Mouse (Mus musculus) heart, postnatal 14 days (tissue): ENCODE data around the gene Nrbf2. TPM values are rescaled to one million over a fixed set of nuclear protein-coding genes. Genes with fewer than 3 reads are reported as not detected.

Experiments used
- DNase-seq, 2 experiments: peaks; one replicate each; pipeline ENCODE4 v3.0.0; 2021 to 2022
- intact Hi-C: fragments of 180-260 bp; cut with DNase I; formaldehyde crosslinking; loops from one replicate; pipeline ENCODE4 v1.15.1; 2025
- total RNA-seq, 2 experiments: library from RNA; stranded (reverse); gene quantifications; 2 replicates each; pipeline ENCODE4 v1.2.3; 2021

Gene Nrbf2
- total RNA-seq, 2 experiments from 2014 or later: 9.1 to 9.7 TPM

DNA sequence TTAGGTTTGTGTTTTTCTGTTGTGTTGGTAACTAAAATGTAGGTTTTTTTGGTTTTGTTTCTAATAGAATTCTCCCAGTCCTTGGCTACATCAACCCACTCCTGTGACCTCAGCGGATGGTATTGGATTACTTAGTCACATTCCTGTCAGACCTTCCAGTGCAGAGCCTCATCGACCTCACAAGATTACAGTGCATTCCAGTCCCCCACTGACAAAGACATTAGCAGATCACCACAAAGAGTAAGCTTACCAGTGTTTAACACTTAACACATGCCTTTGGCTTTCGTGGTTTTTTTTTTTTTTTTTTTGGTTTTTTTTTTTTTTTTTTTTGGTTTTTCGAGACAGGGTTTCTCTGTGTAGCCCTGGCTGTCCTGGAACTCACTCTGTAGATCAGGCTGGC is 61.2 kb downstream of the Nrbf2 start:
- DNase-seq: no peak
- intact Hi-C loops: no loop called here

DNA sequence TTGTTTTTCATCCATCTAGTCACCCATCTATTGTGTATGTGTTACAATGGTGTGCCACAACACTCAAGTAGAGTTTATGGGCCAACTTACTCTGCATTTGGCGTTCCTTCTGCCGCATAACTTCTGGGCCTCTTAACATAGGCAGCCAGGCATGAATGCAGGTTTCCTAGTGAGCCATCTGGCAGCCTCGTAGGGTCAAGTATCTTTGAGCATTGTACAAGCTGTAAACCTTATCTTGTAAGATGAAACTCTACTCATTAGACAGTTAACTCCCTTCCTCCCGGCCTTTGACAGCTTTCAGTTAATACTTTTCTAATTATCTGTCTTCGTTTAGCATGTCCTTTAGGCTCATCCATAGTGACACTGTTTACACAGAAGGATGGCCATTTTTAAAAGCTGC is 63.8 kb downstream of the Nrbf2 start:
- intact Hi-C loops: loop anchor here (2.0 kb wide), 1 partner anchor 312 kb away; no protein-coding TSS in a partner anchor

DNA sequence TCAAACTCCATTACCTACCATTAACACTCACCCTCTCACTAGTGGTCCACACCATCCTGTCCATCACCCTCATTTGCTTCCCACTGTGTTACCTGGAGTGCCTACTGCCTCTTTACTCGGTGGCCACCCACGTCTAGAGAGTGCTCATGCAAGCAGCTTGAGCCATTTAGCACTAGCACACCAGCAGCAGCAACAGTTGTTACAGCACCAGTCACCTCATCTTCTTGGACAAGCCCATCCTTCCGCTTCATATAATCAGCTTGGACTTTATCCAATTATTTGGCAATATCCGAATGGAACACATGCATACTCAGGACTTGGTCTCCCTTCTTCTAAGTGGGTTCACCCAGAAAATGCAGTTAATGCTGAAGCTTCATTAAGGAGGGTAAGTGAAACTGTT is 64.9 kb downstream of the Nrbf2 start:
- no peak for DNase-seq
- intact Hi-C loops: loop anchor here (2.0 kb wide), 1 partner anchor 311 kb away; no protein-coding TSS in a partner anchor

More for the DNA sequence above, 63.8 kb downstream of the Nrbf2 start:
- DNase-seq: no peak

DNA sequence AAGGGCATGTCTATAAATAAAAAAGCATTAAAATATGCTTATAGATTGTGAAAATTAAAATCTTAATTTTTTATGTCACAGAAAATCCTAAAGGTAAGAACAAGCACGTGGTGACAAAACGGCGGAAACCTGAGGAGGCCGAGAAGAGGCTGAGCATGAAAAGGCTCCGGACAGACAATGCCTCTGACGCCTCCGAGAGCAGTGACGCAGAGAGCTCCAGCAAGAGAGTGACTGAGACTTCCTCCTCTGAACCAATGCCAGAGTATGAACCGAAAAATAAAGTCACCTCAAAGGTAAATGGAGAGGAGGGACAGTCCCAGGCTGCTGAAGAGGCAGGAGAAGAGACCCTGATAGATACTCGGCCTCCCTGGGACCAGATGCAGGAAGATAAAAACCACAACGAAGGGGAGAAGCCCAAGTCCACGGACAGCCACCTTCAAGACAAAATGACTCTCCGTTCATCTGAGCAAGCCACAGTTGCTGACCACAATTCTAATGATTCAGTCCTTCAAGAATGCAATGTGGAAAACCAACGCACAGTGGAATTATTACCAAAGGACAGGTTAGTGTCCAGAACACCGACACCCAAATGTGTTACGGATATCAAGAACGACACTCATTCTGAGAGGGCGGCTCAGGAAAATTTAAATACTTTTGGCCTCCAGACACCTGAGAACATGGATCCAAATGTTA is 66.1 kb downstream of the Nrbf2 start:
- no peak for DNase-seq
- intact Hi-C loops: no loop called here

- intact Hi-C loops: no loop called here
- DNase-seq: no peak
Observed at GRCm38 (mm10) chr10:67216872-67217271, 68.2 kb downstream of the Nrbf2 start.

Other genes with a start within 250 kb of the Nrbf2 start
- gene Jmjd1c, start 189.2 kb downstream of the Nrbf2 start, total RNA-seq: 10 to 100 TPM; 46.4 to 46.8 TPM
- gene Reep3, start 188.4 kb downstream of the Nrbf2 start, total RNA-seq: 10 to 100 TPM; 28.4 to 31.5 TPM